Mouse (Mus musculus) left cerebral cortex, adult 2 months (tissue): ENCODE results near the gene Socs5. TPM values are rescaled to one million over a fixed set of nuclear protein-coding genes. Genes with fewer than 3 reads are reported as not detected.

ENCODE experiments used
- DNase-seq, 2 experiments: peaks; one replicate each; pipeline ENCODE4 v3.0.0; 2021 to 2022; ENCODE audit warnings: low spot score in 2 of 2, mixed read lengths in 1 of 2; ENCODE audit errors: extremely low spot score in 1 of 2
- H3K27ac ChIP-seq: fragments of 200-600 bp; 2 replicates; pipeline ENCODE4 v1.8.1; 2022
- H3K4me3 ChIP-seq: fragments of 200-600 bp; 2 replicates; pipeline ENCODE4 v1.8.1; 2022
- CTCF ChIP-seq: fragments of 200-600 bp; IDR thresholded peaks from 2 replicates; pipeline ENCODE4 v1.8.1; 2022; ENCODE audit warnings: antibody characterized with exemption, mild to moderate bottlenecking, moderate library complexity
- intact Hi-C: fragments of 180-260 bp; cut with DNase I; formaldehyde crosslinking; loops from one replicate; pipeline ENCODE4 v1.15.1; 2025
- total RNA-seq, 2 experiments: library from RNA; stranded (reverse); gene quantifications; 2 replicates each; pipeline ENCODE4 v1.2.3; 2021

The Socs5 gene
- total RNA-seq, 2 experiments from 2014 or later = 126 to 129 TPM

DNA sequence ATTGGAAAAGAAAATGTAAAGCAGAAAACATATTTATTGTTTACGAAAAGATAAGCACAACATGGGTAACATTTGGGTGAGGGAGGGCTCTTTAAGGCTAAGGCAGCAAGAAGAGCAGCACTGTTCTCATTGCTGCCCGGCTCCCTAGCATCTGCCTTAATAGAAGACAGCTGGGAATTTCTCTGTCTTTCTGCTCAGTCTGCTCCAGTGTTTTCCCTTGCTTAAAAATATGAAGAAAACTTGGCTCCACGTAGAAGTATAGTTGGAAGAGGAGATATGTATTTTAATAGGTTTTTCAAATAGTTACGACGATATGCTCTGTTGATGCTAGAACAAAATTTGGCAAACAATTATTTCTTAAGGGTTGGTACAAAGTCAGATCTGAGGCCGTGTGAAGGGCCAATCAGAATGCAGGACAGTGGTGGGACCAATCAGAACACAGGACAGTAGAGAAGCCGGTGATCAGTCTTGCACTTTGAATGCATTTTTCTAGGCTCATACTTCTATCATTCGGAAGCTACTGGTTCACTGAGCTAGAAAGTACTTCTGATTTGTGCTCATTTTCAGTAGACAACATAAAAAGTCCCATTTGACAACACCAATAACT is 39.0 kb downstream of the Socs5 start:
- intact Hi-C loops = no loop called here
- Histone ChIP-seq H3K27ac (no peak overlapping the region), H3K4me3 (no peak overlapping the region)
- no peak for TF ChIP-seq CTCF
- DNase-seq = no peak

DNA sequence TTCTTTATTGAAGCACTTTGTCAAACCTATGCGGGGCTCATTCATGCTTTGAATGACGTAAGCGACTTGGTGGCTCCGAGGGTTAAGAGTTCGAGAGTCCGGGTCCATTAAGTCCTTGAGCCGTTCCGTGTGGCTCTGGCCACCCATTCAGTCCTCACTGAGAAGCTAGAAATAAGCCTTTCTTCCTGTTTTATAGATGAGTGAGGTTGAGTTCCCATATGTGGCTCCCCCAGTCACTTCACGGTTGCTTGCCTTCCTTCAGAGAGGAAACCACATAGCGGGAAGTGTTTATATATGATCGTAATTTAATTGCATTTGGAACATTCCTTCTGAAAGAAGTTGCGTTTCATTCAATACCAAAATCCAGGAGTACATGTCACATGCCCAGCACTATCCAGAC is 42.3 kb downstream of the Socs5 start:
- no peak for DNase-seq
- Histone ChIP-seq H3K27ac (no peak overlapping the region), H3K4me3 (no peak overlapping the region)
- intact Hi-C loops = no loop called here
- TF ChIP-seq CTCF = no peak

DNA sequence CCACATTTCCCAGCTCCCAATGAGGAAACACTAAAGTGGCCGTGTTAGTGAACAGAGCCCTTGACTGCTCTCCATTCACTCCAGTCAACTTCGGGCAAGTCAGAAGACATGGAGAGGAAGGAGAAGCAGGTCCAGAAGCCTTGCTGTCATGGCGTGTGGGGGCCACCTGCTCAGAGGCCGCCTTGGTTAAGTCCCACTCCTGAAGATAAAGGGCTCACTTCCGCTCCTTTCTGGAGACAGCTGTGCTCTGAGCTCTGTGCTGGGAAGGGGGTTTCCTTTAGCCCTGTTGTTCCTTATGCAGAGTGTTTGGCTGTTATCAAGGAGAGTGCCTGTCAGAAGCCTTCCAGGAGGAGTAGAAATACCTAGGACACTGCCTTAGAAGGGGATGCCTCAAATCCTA is 45.5 kb downstream of the Socs5 start:
- DNase-seq = no peak
- Histone ChIP-seq H3K27ac (no peak overlapping the region), H3K4me3 (no peak overlapping the region)
- TF ChIP-seq CTCF = no peak
- intact Hi-C loops = no loop called here

DNA sequence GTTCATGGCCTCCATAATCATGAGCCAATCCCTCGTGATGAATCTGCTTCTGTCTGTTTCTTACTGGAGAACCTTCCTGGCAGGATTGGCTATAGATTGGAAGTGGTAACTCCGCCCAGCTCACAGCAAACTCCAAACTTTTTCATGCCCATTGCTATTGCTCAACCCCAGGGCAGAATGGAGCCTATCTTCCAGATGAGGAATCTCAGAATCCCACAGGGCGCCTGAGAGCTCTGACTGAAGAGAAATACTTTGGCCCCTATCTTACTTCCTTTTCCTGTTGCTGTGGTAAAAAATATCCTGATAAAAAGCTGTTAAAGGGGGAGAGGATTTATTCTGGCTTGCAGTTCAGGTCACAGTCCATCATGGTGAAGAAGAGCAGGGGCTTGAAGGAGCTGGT is 48.2 kb downstream of the Socs5 start:
- Histone ChIP-seq H3K27ac (no peak overlapping the region), H3K4me3 (no peak overlapping the region)
- DNase-seq = no peak
- intact Hi-C loops = no loop called here
- TF ChIP-seq CTCF = no peak

DNA sequence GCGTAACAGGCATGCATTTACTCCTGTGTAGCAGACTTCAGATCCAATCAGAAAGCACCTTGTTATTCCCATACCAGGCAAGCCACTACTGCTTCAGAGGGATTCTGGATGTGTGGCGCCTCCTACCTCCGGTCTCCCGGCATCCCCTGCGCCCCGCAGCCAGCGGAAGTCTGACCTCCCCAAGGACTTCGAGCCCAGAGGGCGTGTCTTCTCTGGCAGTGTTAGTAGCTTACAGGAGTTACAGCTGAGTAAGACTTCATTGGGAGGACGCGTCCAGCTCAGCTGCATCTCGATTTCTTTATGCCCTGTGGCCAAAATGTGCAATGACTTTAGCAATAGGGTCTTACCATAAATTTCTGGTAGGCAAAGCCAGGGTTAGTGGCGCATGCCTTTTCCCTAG is 50.3 kb downstream of the Socs5 start:
- no peak overlapping the region for H3K27ac ChIP-seq
- intact Hi-C loops = no loop called here
- no peak for DNase-seq
- H3K4me3 ChIP-seq = no peak overlapping the region
- no peak for TF ChIP-seq CTCF

DNA sequence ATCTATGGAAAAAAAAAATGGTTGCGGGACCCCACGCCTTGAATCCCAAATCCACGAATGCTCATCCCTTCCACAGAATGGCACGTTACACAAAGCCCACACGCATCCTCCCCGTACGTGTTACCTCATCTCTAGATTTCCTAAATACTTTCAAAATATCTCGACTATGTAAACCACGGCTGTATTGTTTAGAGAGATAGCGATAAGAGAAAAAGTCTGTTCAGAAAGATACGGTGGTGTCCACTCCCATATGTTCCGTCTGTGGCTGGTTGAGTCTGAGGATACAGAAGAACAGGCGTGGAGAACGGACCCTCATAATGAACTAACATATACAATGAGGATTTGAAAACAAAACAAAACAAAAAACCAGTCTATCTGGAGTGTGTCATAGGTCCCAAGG is 51.1 kb downstream of the Socs5 start:
- DNase-seq = no peak
- H3K4me3 ChIP-seq = no peak overlapping the region
- no peak overlapping the region for H3K27ac ChIP-seq
- intact Hi-C loops = no loop called here
- no peak for TF ChIP-seq CTCF

DNA sequence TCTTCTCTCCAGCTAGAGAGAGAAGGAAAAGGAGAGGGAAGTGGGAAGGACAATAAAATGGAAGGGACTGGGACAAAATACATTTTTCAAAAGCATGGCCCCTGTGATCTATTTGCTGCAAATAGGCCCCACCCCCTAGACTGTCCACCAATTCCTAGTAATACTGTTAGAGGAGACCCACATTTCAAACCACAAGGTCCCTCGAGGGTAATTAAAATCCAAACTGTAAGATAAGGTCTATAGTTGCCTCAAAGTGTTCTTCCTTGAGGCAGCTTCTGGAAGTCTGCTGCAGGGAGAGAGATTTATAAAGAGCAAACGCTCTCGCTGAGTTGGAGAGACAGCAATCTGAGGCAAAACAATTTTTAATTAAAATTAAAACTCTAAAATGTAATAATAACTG is 52.8 kb downstream of the Socs5 start:
- no peak overlapping the region for H3K4me3 ChIP-seq
- no peak overlapping the region for H3K27ac ChIP-seq
- intact Hi-C loops = no loop called here
- TF ChIP-seq CTCF = no peak
- DNase-seq = no peak

DNA sequence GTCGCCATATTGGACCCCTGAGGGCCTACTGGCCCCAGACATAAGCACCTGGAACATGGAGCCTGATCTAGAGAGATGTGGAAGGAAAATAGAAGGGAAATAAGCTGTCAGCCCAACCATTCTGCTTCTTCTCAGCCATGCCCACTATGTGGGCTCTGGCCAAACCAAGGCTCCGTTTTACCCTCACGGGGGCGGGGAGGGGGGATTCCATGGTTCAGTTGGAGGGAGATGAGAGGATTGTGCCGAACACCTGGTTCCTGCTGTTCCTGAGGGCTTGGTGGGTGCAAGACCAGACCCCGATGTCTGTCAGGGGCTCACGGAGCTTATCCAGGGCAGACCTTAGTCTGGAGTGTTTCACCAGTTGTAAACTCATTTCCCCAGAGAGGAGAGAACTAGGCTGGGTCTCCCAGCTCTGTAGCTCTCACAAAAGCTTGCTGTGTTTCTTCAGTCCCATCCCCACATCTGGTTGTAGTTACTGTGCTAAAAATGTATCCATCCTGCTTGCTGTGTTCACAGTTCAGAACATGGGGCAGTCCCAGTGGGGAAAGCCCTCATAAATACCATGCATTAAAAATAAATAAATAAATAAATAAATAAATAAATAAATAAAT is 56.9 kb downstream of the Socs5 start:
- DNase-seq = no peak
- H3K27ac ChIP-seq = no peak overlapping the region
- intact Hi-C loops = no loop called here
- H3K4me3 ChIP-seq = no peak overlapping the region
- TF ChIP-seq CTCF = no peak

DNA sequence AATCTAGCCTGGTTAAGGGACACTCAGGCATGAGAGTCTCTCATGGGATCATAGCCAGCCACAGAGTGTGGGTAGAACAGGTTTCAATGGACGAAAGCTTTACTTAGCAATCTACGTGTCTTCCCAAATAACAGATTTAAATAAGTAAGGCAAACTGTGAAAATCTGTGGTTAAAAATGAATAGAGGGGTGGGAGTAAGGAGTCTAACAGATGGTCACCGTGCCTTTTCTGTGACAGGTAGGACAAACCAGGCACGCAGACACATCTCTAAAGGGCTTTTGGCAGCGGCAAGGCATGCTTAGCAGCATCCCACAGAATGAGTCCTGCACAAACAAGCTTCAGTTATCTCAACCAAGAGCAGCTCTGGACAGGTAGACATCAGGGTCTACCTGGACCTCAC is 59.9 kb downstream of the Socs5 start:
- no peak for DNase-seq
- no peak overlapping the region for H3K27ac ChIP-seq
- no peak overlapping the region for H3K4me3 ChIP-seq
- intact Hi-C loops = no loop called here
- TF ChIP-seq CTCF = no peak

DNA sequence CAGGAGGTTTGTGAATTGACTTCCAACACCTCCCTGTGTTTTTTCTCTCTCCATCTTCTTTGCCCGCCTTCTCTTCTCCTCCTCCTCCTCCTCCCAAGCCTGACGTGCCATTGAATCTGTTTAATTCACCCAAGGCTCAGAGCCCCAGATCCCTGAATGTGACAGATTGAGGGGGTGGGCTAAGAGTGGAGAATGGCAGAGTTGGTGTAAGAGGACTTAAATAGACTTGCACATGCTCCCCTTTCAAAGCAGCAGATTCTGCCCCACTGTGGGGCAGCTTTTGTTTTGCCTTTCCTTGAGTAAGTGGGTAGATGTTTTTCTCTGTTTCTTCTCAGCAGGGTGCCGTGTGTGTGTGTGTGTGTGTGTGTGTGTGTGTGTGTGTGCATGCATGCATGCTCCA is 61.6 kb downstream of the Socs5 start:
- intact Hi-C loops = loop anchor here (2.0 kb wide), 1 partner anchor 126 kb away; no protein-coding TSS in a partner anchor
- Histone ChIP-seq H3K4me3 (no peak overlapping the region), H3K27ac (no peak overlapping the region)
- peak in 1 of 2 experiments; percentile 25 for DNase-seq
- no peak for TF ChIP-seq CTCF

DNA sequence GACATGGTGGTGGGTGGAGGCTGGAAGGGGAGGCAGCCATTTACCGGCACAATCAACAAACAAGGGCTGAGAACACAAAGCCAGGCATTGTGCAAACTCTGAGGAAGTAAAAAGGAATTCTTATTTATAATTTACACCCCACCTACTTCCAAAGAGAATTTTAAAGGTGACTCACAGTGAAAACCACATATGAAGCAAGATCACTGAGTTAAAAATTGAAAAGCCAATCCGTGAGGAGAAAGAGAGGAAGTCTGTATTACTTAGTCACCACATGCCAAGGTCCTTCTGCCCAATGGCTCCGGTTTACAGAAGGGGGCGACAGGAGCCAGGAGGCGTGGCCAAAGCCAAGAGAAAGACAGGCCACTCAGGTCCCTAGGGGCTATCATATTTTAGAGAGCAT is 62.9 kb downstream of the Socs5 start:
- DNase-seq = no peak
- no peak for TF ChIP-seq CTCF
- intact Hi-C loops = no loop called here

DNA sequence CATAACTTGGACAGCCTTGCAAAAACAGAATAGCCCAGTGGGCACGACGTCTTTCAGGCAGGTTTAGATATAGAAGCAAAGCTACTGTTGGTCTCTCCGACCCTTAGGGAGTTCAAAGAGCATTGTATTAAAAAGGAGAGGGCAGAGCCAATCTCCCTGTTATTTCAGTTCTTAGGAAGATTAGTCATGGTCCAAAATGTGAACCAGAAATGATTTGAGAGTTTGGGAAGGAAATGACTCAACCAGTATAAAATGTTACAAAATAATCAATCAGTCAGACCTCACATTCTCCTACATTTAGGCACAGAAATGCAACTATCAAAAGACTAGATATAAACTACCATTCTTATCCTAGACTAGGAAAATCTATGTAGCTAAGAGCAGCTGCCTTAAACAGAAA is 64.6 kb downstream of the Socs5 start:
- H3K4me3 ChIP-seq = no peak overlapping the region
- TF ChIP-seq CTCF = no peak
- intact Hi-C loops = no loop called here
- no peak overlapping the region for H3K27ac ChIP-seq
- DNase-seq = no peak

More for the DNA sequence above, 62.9 kb downstream of the Socs5 start:
- H3K27ac ChIP-seq = no peak overlapping the region
- H3K4me3 ChIP-seq = no peak overlapping the region

DNA sequence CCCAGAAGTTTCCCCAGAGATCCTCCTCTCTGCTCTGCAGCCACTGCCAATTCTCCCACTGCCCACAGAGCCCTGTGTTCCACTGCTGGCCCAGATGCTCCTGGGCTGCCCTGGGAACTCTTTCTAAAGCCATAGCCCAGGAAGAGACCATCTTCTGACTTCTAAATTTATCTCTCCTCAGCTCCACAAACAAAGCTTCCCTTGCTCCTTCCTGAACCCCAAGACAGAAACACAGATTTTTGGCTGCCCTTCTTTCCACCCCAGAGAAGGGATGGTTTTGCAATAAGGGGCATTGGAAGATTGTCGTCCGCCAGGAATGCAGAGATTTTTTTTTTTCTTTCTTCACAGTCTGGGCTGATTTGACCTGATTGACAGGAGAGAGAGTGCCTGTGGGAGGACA is 66.5 kb downstream of the Socs5 start:
- Histone ChIP-seq H3K27ac (no peak overlapping the region), H3K4me3 (no peak overlapping the region)
- intact Hi-C loops = no loop called here
- DNase-seq = no peak
- TF ChIP-seq CTCF = no peak
